Comparison of ENCODE assay signal across 16 mouse cellular contexts in genomic region chr16:42102635-42103034, GRCm38 (mm10).
DNase-seq lines count a peak whose midpoint lies in the region; ATAC-seq and TF ChIP-seq lines count a peak whose summit lies in the region.
"Had no signal": no experiment of that assay in that cellular context is flagged by ENCODE, and none has a peak within 500 bp of the region (broad histone marks: within the 10 kb centered on the region; RNA-seq: fewer than 3 reads in every experiment).

No protein-coding gene starts in this region.

- TF ChIP-seq CTCF in forebrain, postnatal 0 days (IDR thresholded peaks at IDR 0.05; ENCODE audit: low read depth) = no peak

- H3K9ac ChIP-seq in midbrain, embryonic 16.5 days (ENCODE audit: low read depth, low read length) = no peak overlapping the region
- H3K9ac ChIP-seq in midbrain, embryonic 15.5 days = no peak overlapping the region
- no peak overlapping the region for H3K9ac ChIP-seq in forebrain, postnatal 0 days
- H3K9ac ChIP-seq: limb, embryonic 15.5 days had no signal

- H3K36me3 ChIP-seq in midbrain, embryonic 16.5 days (ENCODE audit: control insufficient read depth, insufficient read depth, low read length) = no peaks in the 10 kb centered on the region
- H3K36me3 ChIP-seq in midbrain, embryonic 15.5 days (replicated peaks) = no peaks in the 10 kb centered on the region
- H3K36me3 ChIP-seq in forebrain, postnatal 0 days (ENCODE audit: insufficient read depth) = no peaks in the 10 kb centered on the region
- H3K36me3 ChIP-seq: limb, embryonic 15.5 days had no signal

- peak overlapping the region; percentile 19; the same call in 1 of the 2 replicates for H3K27ac ChIP-seq in midbrain, embryonic 16.5 days (ENCODE audit: low read length)
- H3K27ac ChIP-seq in midbrain, embryonic 15.5 days = no peak overlapping the region
- no peak overlapping the region for H3K27ac ChIP-seq in forebrain, postnatal 0 days (ENCODE audit: low read depth, low read length)
- H3K27ac ChIP-seq: heart, adult 2 months; limb, embryonic 15.5 days had no signal

- H3K27me3 ChIP-seq in midbrain, embryonic 16.5 days (ENCODE audit: control insufficient read depth, insufficient read depth, low read depth, low read length) = no peaks in the 10 kb centered on the region
- H3K27me3 ChIP-seq in midbrain, embryonic 15.5 days (replicated peaks) = no peaks in the 10 kb centered on the region
- no peaks in the 10 kb centered on the region for H3K27me3 ChIP-seq in forebrain, postnatal 0 days (ENCODE audit: insufficient read depth, low read length)
- H3K27me3 ChIP-seq: CH12.LX; limb, embryonic 15.5 days had no signal

- H3K4me3 ChIP-seq in midbrain, embryonic 16.5 days (ENCODE audit: low read depth, low read length) = no peak overlapping the region
- H3K4me3 ChIP-seq in midbrain, embryonic 15.5 days = no peak overlapping the region
- no peak overlapping the region for H3K4me3 ChIP-seq in forebrain, postnatal 0 days (ENCODE audit: low read depth, low read length)
- H3K4me3 ChIP-seq: heart, adult 2 months; limb, embryonic 15.5 days had no signal

- no peak for DNase-seq in cerebellum, postnatal 4 days (ENCODE audit: low spot score in 2 of 2)
- peak; percentile 74 for DNase-seq in forebrain, postnatal 0 days
- DNase-seq in thymus, postnatal 25 days = no peak
- no peak for DNase-seq in urinary bladder, postnatal 36 days (ENCODE audit: low spot score in 2 of 2)
- DNase-seq in gastrocnemius, postnatal 4 days (ENCODE audit: low spot score in 2 of 2) = no peak
- DNase-seq: heart, adult 2 months; kidney, adult 9 months; lung, adult 2 months; spleen, adult 18-20 months; thymus, adult 18-20 months had no signal

- no peaks in the 10 kb centered on the region for H3K9me3 ChIP-seq in midbrain, embryonic 16.5 days (replicated peaks; ENCODE audit: control insufficient read depth, low read length, poor library complexity, severe bottlenecking)
- H3K9me3 ChIP-seq in midbrain, embryonic 15.5 days = no peaks in the 10 kb centered on the region
- H3K9me3 ChIP-seq in forebrain, postnatal 0 days (ENCODE audit: low read length) = no peaks in the 10 kb centered on the region
- H3K9me3 ChIP-seq: limb, embryonic 15.5 days had no signal

- 74% methylated on average over 8 of the region's 8 CpGs for WGBS in midbrain, embryonic 16.5 days
- 70% methylated on average over 8 of the region's 8 CpGs for WGBS in midbrain, embryonic 15.5 days
- 41% methylated on average over 8 of the region's 8 CpGs for WGBS in forebrain, postnatal 0 days

- peak; percentile 49; the same call in 1 of the 2 replicates for ATAC-seq in cerebellum, adult (ENCODE audit: insufficient number of reproducible peaks, low FRiP score, low TSS enrichment)
- ATAC-seq in midbrain, embryonic 16.5 days = no peak
- ATAC-seq in midbrain, embryonic 15.5 days (replicated peaks) = no peak
- ATAC-seq in forebrain, postnatal 0 days = peak; percentile 77
- ATAC-seq: hindbrain, embryonic 16.5 days had no signal

- H3K4me2 ChIP-seq in midbrain, embryonic 16.5 days (ENCODE audit: low read length) = no peak overlapping the region
- H3K4me2 ChIP-seq in midbrain, embryonic 15.5 days = no peak overlapping the region
- no peak overlapping the region for H3K4me2 ChIP-seq in forebrain, postnatal 0 days (ENCODE audit: low read depth)
- H3K4me2 ChIP-seq: limb, embryonic 15.5 days had no signal

- H3K4me1 ChIP-seq in midbrain, embryonic 16.5 days (ENCODE audit: control insufficient read depth, insufficient read depth, low read length) = no peaks in the 10 kb centered on the region
- 0 out of 2 replicates have a peak, but pooled peaks cover 7% of the 10 kb centered on the region for H3K4me1 ChIP-seq in midbrain, embryonic 15.5 days
- H3K4me1 ChIP-seq in forebrain, postnatal 0 days (ENCODE audit: insufficient read depth) = peaks cover 9% of the 10 kb centered on the region
- H3K4me1 ChIP-seq: limb, embryonic 15.5 days had no signal

Comparison
In these comparisons a context has a peak if more than half of its experiments do, and no peak if none do; other contexts are left out.
1. ATAC-seq: peak in cerebellum, adult (single experiment) and forebrain, postnatal 0 days (single experiment); none in midbrain, embryonic 16.5 days (single experiment) and midbrain, embryonic 15.5 days (single experiment).